Mouse (Mus musculus): Measurements from ENCODE around the gene Vip. TPM values are rescaled to one million over a fixed set of nuclear protein-coding genes. Genes with fewer than 3 reads are reported as not detected.

The Vip gene
- not detected in 2 replicates for polyA plus RNA-seq (2012; rRNA removed)

GRCm38 (mm10) chr10:5639112-5639511 is at the start of gene Vip:
Vip (plus strand) TSS chr10:5639218.
- no peaks in the 10 kb centered on the region for H3K4me1 ChIP-seq (ENCODE audit: control insufficient read depth, insufficient read depth, low read length)
- no peak within 1 kb of the TSS for H3K4me3 ChIP-seq (ENCODE audit: control insufficient read depth, low read depth, low read length)
- no peak within 1 kb of the TSS for H3K27ac ChIP-seq (ENCODE audit: control insufficient read depth, insufficient read depth, low read depth, low read length)
- no peak for TF ChIP-seq POLR2A (IDR thresholded peaks at IDR 0.05; ENCODE audit: control insufficient read depth, low read depth, low read length)
- TF ChIP-seq CTCF (IDR thresholded peaks at IDR 0.05; ENCODE audit: control insufficient read depth, insufficient read depth, insufficient replicate concordance, low read depth, low read length), result no peak
- no peaks in the 10 kb centered on the region for H3K27me3 ChIP-seq (ENCODE audit: control insufficient read depth, insufficient read depth, low read length)
- no peaks in the 10 kb centered on the region for H3K36me3 ChIP-seq (ENCODE audit: control insufficient read depth, insufficient read depth, low read length)

DNA sequence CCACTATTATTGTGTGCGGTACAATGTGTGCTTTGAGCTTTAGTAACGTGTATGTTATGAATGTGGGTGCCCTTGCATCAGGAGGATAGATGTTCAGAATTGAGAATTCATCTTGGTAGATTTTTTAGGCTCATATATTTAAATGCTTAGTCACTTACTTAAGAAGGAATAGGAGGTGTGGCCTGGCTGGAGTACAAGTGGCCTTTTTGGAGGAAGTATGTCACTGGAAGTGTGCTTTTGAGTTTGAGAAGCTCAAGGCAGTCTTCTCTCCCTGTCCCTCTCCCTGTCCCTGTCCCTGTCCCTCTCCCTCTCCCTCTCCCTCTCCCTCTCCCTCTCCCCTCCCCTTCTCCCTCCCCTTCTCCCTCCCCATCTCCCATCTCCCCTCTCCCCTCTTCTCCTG is 48.0 kb upstream of the Vip start:
- no peak for TF ChIP-seq POLR2A (IDR thresholded peaks at IDR 0.05; ENCODE audit: control insufficient read depth, low read depth, low read length)
- no peak for TF ChIP-seq CTCF (IDR thresholded peaks at IDR 0.05; ENCODE audit: control insufficient read depth, insufficient read depth, insufficient replicate concordance, low read depth, low read length)
- no peaks in the 10 kb centered on the region for H3K27me3 ChIP-seq (ENCODE audit: control insufficient read depth, insufficient read depth, low read length)
- H3K27ac ChIP-seq (ENCODE audit: control insufficient read depth, insufficient read depth, low read depth, low read length), result no peak overlapping the region
- no peaks in the 10 kb centered on the region for H3K4me1 ChIP-seq (ENCODE audit: control insufficient read depth, insufficient read depth, low read length)
- no peak overlapping the region for H3K4me3 ChIP-seq (ENCODE audit: control insufficient read depth, low read depth, low read length)
- H3K36me3 ChIP-seq (ENCODE audit: control insufficient read depth, insufficient read depth, low read length), result no peaks in the 10 kb centered on the region

DNA sequence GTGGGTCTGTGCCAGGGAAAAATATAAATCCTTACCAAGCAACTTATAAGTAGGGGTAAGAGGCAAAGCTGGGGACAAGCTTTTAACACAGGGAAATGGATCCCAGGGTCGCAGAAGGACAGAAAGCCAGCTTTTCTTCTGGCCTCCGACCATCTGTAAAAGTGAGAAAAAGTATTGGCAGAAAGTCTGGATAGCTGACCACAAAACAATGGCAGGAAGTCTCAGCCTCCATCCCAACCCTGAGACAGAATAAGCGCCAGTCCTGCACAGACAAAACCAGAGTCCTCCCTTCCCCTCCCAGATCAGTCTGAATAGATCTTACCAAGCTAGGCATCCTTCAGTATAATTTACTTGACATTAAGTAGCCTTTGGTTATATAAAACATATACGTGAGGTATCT is 47.0 kb upstream of the Vip start:
- H3K36me3 ChIP-seq (ENCODE audit: control insufficient read depth, insufficient read depth, low read length), result no peaks in the 10 kb centered on the region
- H3K4me3 ChIP-seq (ENCODE audit: control insufficient read depth, low read depth, low read length), result no peak overlapping the region
- no peaks in the 10 kb centered on the region for H3K27me3 ChIP-seq (ENCODE audit: control insufficient read depth, insufficient read depth, low read length)
- no peak for TF ChIP-seq CTCF (IDR thresholded peaks at IDR 0.05; ENCODE audit: control insufficient read depth, insufficient read depth, insufficient replicate concordance, low read depth, low read length)
- no peak for TF ChIP-seq POLR2A (IDR thresholded peaks at IDR 0.05; ENCODE audit: control insufficient read depth, low read depth, low read length)
- no peaks in the 10 kb centered on the region for H3K4me1 ChIP-seq (ENCODE audit: control insufficient read depth, insufficient read depth, low read length)
- H3K27ac ChIP-seq (ENCODE audit: control insufficient read depth, insufficient read depth, low read depth, low read length), result no peak overlapping the region

GRCm38 (mm10) chr10:5593464-5593863 is 45.6 kb upstream of the Vip start, which contains the start of gene Myct1:
Myct1 (plus strand) TSS chr10:5593775.
- TF ChIP-seq CTCF (IDR thresholded peaks at IDR 0.05; ENCODE audit: control insufficient read depth, insufficient read depth, insufficient replicate concordance, low read depth, low read length) (no peak), POLR2A (IDR thresholded peaks at IDR 0.05; ENCODE audit: control insufficient read depth, low read depth, low read length) (no peak)
- H3K27ac ChIP-seq (ENCODE audit: control insufficient read depth, insufficient read depth, low read depth, low read length), result no peak within 1 kb of the TSS
- H3K4me1 ChIP-seq (ENCODE audit: control insufficient read depth, insufficient read depth, low read length), result no peaks in the 10 kb centered on the region
- no peaks in the 10 kb centered on the region for H3K27me3 ChIP-seq (ENCODE audit: control insufficient read depth, insufficient read depth, low read length)
- no peak within 1 kb of the TSS for H3K4me3 ChIP-seq (ENCODE audit: control insufficient read depth, low read depth, low read length)
- H3K36me3 ChIP-seq (ENCODE audit: control insufficient read depth, insufficient read depth, low read length), result no peaks in the 10 kb centered on the region

DNA sequence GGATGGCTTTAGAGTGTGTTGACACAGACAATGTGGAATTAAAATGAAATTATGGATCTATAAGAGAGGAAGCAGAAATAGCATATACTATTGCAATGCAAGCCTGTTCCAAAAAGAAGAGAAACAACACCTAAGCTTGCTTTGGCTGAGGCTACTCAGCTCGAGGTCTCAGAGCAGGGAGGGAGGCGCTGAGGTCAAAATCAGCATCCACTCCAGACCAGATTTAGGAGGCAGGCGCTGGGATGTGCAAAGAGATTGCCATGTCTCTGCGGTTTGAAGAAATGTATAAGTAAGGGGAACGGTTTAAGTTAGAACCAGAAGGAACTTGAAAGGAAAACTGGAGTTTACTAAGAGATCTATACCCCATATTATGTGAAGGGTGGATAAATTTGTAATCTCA is 44.6 kb upstream of the Vip start:
- H3K36me3 ChIP-seq (ENCODE audit: control insufficient read depth, insufficient read depth, low read length), result no peaks in the 10 kb centered on the region
- H3K27ac ChIP-seq (ENCODE audit: control insufficient read depth, insufficient read depth, low read depth, low read length), result no peak overlapping the region
- H3K4me3 ChIP-seq (ENCODE audit: control insufficient read depth, low read depth, low read length), result no peak overlapping the region
- no peak for TF ChIP-seq POLR2A (IDR thresholded peaks at IDR 0.05; ENCODE audit: control insufficient read depth, low read depth, low read length)
- no peak for TF ChIP-seq CTCF (IDR thresholded peaks at IDR 0.05; ENCODE audit: control insufficient read depth, insufficient read depth, insufficient replicate concordance, low read depth, low read length)
- H3K27me3 ChIP-seq (ENCODE audit: control insufficient read depth, insufficient read depth, low read length), result no peaks in the 10 kb centered on the region
- no peaks in the 10 kb centered on the region for H3K4me1 ChIP-seq (ENCODE audit: control insufficient read depth, insufficient read depth, low read length)

- TF ChIP-seq POLR2A (IDR thresholded peaks at IDR 0.05; ENCODE audit: control insufficient read depth, low read depth, low read length) (no peak), CTCF (IDR thresholded peaks at IDR 0.05; ENCODE audit: control insufficient read depth, insufficient read depth, insufficient replicate concordance, low read depth, low read length) (no peak)
These were observed 42.5 kb upstream of the Vip start for GRCm38 (mm10) chr10:5596559-5596958.

DNA sequence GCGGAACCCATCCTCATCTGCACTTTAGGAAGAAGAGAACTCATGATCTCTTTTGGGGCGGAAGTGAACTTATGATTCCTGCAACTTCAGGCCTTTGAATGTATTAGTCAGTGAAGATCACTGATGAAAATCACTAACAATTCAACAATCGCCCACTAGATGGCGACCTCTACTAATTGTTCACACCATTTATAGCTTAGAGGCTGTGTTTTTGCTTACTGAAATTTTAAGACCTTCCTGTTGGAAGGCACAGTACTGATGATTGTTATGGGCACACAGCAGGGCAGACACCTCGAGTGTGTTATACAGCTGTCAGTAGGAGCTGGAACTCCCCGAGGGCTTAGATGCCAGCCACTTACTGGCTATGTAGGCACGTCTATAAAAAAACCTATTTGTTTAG is 38.9 kb upstream of the Vip start:
- no peaks in the 10 kb centered on the region for H3K27me3 ChIP-seq (ENCODE audit: control insufficient read depth, insufficient read depth, low read length)
- H3K27ac ChIP-seq (ENCODE audit: control insufficient read depth, insufficient read depth, low read depth, low read length), result no peak overlapping the region
- no peaks in the 10 kb centered on the region for H3K36me3 ChIP-seq (ENCODE audit: control insufficient read depth, insufficient read depth, low read length)
- peaks cover 6% of the 10 kb centered on the region for H3K4me1 ChIP-seq (ENCODE audit: control insufficient read depth, insufficient read depth, low read length)
- no peak for TF ChIP-seq POLR2A (IDR thresholded peaks at IDR 0.05; ENCODE audit: control insufficient read depth, low read depth, low read length)
- no peak for TF ChIP-seq CTCF (IDR thresholded peaks at IDR 0.05; ENCODE audit: control insufficient read depth, insufficient read depth, insufficient replicate concordance, low read depth, low read length)
- H3K4me3 ChIP-seq (ENCODE audit: control insufficient read depth, low read depth, low read length), result no peak overlapping the region

More at GRCm38 (mm10) chr10:5596559-5596958, 42.5 kb upstream of the Vip start:
- H3K27ac ChIP-seq (ENCODE audit: control insufficient read depth, insufficient read depth, low read depth, low read length), result no peak overlapping the region
- H3K4me1 ChIP-seq (ENCODE audit: control insufficient read depth, insufficient read depth, low read length), result no peaks in the 10 kb centered on the region; the same call in 1 of the 2 replicates
- no peaks in the 10 kb centered on the region for H3K27me3 ChIP-seq (ENCODE audit: control insufficient read depth, insufficient read depth, low read length)
- no peaks in the 10 kb centered on the region for H3K36me3 ChIP-seq (ENCODE audit: control insufficient read depth, insufficient read depth, low read length)
- H3K4me3 ChIP-seq (ENCODE audit: control insufficient read depth, low read depth, low read length), result no peak overlapping the region

GRCm38 (mm10) chr10:5603512-5603911 is 35.5 kb upstream of the Vip start:
- H3K4me3 ChIP-seq (ENCODE audit: control insufficient read depth, low read depth, low read length), result no peak overlapping the region
- TF ChIP-seq CTCF (IDR thresholded peaks at IDR 0.05; ENCODE audit: control insufficient read depth, insufficient read depth, insufficient replicate concordance, low read depth, low read length) (no peak), POLR2A (IDR thresholded peaks at IDR 0.05; ENCODE audit: control insufficient read depth, low read depth, low read length) (no peak)
- H3K36me3 ChIP-seq (ENCODE audit: control insufficient read depth, insufficient read depth, low read length), result no peaks in the 10 kb centered on the region
- H3K4me1 ChIP-seq (ENCODE audit: control insufficient read depth, insufficient read depth, low read length), result peaks cover 6% of the 10 kb centered on the region
- no peak overlapping the region for H3K27ac ChIP-seq (ENCODE audit: control insufficient read depth, insufficient read depth, low read depth, low read length)
- H3K27me3 ChIP-seq (ENCODE audit: control insufficient read depth, insufficient read depth, low read length), result no peaks in the 10 kb centered on the region

All from testis, adult 2 months (tissue).